Mouse (Mus musculus) urinary bladder, postnatal 10 days (tissue): Measurements from ENCODE around the gene Cemip.
"Not testable (repeated sequence)": the region's sequence is repeated elsewhere in the genome, so short reads cannot be mapped to it uniquely, and the experiment has no call there.

Source experiments
- DNase-seq: peaks from one replicate; pipeline ENCODE4 v3.0.0; 2022; ENCODE audit warnings: low spot score

The Cemip gene

GRCm38 (mm10) chr7:84086039-84086829, at the start of gene Cemip:
Cemip (minus strand) TSS chr7:84086502.
- DNase-seq: peak; percentile 56

GRCm38 (mm10) chr7:84132704-84133103, 46.4 kb upstream of the Cemip start:
- no peak for DNase-seq

GRCm38 (mm10) chr7:84131736-84132135, 45.4 kb upstream of the Cemip start:
- no peak for DNase-seq

- no peak for DNase-seq
These were observed 42.4 kb upstream of the Cemip start for GRCm38 (mm10) chr7:84128661-84129060.

GRCm38 (mm10) chr7:84125730-84126129, 39.4 kb upstream of the Cemip start:
- no peak for DNase-seq

- DNase-seq: not testable (repeated sequence)
These were observed 37.3 kb upstream of the Cemip start for GRCm38 (mm10) chr7:84123651-84124050.

- DNase-seq: no peak
These were observed 35.5 kb upstream of the Cemip start for GRCm38 (mm10) chr7:84121778-84122177.

- no peak for DNase-seq
These were observed 33.9 kb upstream of the Cemip start for GRCm38 (mm10) chr7:84120142-84120760.

- no peak for DNase-seq
These were observed 33.2 kb upstream of the Cemip start for GRCm38 (mm10) chr7:84119216-84120105.

- no peak for DNase-seq
These were observed 31.3 kb upstream of the Cemip start for GRCm38 (mm10) chr7:84117543-84118122.

- DNase-seq: no peak
These were observed 30.6 kb upstream of the Cemip start for GRCm38 (mm10) chr7:84116621-84117542.

GRCm38 (mm10) chr7:84115385-84115784, 29.1 kb upstream of the Cemip start:
- no peak for DNase-seq

GRCm38 (mm10) chr7:84114775-84115174, 28.5 kb upstream of the Cemip start:
- no peak for DNase-seq

GRCm38 (mm10) chr7:84113035-84113390, 26.7 kb upstream of the Cemip start:
- DNase-seq: no peak

GRCm38 (mm10) chr7:84112351-84113034, 26.2 kb upstream of the Cemip start:
- no peak for DNase-seq

- no peak for DNase-seq
These were observed 25.5 kb upstream of the Cemip start for GRCm38 (mm10) chr7:84111716-84112350.

GRCm38 (mm10) chr7:84106942-84107341, 20.6 kb upstream of the Cemip start:
- no peak for DNase-seq

- no peak for DNase-seq
These were observed 16.3 kb upstream of the Cemip start for GRCm38 (mm10) chr7:84102589-84102988.

- DNase-seq: no peak
These were observed 14.4 kb upstream of the Cemip start for GRCm38 (mm10) chr7:84100672-84101071.

- DNase-seq: no peak
These were observed 11.8 kb upstream of the Cemip start for GRCm38 (mm10) chr7:84098098-84098497.
